Mouse (Mus musculus) thymus, postnatal 4 days (tissue): ENCODE results near the gene Psenen.

Experiments
- DNase-seq: peaks from one replicate; pipeline ENCODE4 v3.0.0; 2021

The Psenen gene

DNA sequence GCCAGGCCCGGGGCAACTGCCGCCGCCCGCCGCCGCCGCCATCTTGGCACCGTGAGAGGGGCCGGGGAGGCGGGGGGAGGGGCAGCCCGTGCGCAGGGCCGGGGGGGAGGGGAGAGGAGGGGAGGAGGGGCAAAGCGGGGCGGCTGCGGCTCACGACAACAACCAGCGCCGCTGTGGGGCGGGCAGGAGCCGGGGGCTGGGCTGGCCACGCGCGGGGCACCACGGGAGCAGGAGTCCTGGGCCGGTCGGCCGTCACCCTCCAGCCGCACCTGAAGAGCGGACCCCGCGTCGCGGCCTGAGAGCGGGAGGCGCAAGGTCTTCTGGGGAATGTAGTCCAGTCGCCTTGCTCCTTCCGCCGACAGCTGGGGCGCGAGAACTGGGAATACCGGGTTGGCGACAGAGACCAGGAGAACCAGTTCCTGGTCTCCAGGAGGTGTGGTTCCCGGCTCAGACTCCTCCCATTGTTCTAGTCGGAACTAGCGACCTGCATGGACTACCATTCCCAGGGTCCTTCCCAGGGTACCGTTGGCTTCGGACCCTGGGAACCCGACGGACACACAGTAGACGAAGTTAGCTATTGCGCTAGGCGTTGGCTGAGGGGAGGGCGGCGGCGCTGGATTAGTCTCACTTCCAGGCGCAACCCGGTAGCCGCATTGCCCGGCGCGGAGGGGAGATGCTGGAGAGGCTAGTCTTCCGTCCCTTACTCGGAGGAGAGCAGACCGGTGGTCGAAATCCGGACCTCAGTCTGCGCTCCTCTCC is 25.4 kb upstream of the Psenen start, which contains the start of gene Kmt2b:
Gene Kmt2b (minus strand): TSS at position 51 of the 759 bp plus-strand sequence.
- peak; percentile 90 for DNase-seq

DNA sequence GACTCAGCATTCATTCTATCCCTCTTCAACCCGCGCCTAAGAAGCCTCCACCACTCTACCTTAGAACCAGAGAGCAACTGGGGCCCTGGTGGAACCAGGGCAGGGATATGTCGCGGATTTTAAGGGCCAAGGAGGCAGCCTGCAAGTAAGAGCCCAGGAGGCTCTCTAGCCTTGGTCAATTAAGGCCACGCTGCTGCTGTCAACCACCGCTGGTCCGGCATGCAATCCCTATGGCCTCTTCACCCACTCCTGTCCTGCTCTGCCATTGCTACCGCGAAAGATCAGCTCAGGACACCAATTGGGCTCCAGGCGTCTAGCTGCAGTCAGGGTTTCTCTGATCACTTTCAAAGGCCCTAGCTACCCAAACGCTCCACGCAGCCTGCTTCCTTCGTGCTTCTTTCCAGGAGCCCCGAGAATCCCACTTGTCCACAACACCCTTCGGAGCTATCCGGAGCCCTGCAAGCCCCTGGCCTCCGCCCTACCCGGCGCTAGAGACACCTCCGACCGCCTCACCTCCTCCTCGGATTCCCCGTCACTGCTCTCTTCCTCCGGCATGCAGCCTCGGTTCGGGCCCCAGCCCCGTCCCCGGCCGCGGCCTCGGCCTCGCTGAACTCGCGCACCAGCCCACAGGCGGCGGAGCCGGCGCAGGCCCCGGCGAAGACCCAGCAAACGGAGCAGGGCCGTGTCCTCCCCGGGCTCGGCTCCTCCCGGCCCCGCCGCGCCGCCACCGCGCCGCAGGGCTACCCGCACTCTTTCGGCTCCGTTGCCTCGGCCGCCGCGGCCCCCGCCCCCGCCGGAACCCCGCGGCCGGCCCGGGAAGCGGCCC is 24.6 kb upstream of the Psenen start:
- DNase-seq, result peak; percentile 75

DNA sequence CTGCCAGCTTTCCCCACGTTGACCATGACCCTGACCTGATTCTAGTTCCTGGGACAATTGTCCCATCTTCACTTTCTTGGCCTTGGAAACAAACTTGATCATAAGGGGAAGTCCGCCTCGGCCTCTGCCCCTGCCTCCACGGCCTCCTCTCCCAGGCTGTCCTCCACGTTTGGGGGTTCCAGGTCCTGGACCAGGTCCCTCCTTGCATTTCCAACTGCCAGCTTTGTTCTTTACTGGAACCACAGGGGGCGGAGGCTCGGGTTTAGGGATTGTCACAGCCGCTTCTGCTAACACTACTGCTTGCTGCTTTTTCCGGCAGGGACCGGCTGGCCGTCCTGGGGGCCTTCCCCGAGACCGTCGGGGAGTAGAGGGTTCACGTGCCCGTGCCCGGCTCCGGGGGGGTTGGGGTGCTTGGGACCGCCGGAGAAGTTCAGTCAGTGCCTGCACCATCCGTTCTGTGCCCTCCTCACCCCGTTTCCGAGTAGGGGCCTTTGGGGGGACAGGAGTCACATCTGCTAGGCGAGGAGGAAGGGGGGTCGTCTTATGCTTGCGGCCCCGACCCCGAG is 23.1 kb upstream of the Psenen start:
- DNase-seq, result no peak

DNA sequence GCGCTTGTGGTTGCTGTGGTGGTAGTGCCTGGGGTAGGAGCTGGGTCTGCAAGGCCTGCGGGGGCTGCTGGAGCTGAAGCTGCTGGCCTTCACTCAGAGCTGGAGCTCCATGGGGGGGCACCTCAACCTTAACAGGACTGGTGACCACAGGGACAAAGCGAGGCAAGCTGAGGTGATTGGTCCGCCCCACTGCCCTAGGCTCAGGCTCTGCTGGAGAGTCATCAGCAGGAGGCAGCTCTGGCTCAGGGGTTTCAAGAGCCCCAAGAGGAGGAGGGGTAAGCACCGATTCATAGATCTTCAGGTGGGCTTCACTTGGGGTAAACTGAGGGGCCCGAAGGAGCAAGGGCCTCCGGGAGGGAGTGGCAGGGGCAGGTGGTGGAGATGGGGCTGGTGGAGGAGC is 21.7 kb upstream of the Psenen start:
- no peak for DNase-seq

DNA sequence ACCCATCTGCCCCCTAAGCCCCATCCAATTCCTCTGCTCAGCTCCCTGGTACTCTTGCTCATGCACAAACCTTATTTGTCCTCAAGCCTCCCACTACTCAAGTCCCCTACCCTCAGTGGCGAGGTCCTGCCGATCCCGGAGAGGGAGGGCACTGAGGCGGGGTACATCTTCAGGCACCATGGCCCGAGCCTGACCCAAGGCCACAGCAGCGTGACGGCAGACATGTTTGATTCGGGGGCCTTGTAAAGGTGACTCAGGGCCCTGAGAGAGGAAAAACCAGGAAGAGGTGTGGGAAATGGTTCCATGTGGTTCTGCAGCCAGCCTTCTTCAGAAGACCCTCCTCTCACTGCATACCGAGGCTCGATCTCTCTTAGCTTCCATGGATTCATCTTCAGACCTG is 20.9 kb upstream of the Psenen start:
- no peak for DNase-seq

DNA sequence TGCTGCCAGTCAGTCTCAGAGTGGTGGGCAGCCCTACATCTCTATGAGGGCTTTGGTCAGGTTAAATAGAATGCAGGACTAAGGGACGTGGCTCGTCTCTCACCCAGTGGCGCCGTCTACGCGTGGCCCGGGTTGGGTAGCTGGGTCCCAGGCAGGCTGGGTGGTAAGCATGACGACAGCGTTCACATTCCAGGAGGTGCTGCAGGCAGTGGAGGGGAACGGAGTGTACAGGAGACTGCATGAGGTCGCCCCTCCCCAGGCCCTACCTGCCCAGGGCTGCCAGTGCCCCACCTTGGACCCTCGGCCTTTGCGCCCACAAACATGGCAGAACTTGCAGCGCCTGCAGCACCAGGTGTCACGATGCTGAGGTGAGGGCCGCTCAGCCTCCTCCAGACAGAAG is 18.1 kb upstream of the Psenen start:
- no peak for DNase-seq

DNA sequence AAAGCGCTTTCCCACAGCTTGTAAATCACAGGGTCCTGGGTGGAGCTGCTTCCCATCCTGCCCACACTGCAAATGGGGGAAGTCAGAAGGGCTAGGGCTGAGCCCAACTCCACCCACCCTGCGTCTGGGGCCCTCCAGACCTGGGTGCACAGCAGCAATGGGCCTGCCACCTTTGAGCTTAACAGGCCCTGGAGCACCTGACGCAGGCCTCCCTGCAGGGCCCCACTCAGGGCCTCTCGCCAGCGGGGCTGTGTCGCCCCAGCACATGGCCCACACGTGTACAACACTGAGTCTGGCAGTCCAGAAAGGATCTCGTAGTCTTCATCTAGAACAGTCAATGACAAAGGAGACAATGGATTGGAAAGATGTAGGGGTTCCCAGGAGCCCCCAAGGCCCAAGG is 16.5 kb upstream of the Psenen start:
- no peak for DNase-seq

DNA sequence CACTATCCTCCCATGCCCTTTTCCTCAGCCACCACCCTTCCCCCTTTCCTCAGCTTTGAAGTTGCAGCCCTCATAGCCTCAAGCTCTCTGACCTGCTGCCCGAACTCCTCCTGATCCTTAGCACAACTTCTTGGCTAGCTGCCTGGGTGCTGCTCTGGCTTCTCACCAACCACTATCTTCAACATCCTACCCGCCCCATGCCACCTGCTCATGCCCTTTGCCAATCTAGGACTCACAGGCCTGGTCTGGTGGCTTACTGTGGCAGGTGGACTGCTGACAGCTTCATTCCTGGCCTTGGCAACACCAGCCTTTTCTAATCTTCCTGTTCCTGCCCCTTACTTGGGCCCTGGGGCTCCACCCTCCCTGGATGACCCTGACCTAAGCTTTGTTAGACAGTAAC is 9.5 kb upstream of the Psenen start:
- DNase-seq, result no peak

DNA sequence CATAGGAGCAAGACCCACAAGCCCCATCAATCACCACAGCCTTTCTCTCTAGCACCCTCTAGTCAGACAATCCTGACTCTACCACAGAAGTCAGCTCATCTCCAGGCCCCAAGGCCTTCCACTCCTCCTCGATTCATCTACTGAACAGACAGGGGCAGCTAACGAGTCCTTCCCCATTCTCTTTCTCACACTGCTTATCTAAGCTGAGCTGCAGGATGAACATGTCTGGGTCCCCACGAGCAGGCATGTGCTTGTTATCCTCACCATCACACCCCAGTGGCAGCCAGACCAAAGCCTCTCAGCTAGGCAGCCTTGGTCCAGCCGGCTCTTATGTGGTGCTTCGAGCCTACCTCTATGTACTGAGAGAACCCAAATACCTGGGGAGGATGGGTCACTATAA is 9.0 kb upstream of the Psenen start:
- no peak for DNase-seq

DNA sequence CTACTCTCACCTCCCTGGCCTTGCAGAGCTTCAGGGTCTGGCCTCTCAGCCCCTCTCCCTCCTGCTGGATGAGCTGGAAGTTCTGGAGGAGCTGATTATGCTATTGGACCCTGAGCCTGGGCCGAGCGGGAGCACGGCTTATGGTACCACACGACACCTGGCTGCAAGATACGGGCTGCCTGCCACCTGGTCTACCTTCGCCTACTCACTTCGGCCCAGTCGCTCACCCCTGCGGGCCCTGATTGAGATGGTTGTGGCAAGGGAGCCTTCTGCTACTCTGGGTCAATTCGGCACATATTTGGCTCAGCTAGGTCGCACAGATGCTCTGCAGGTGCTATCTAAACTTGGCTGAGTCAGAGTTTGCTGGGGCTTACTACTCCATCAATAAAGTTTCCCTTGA is 4.1 kb upstream of the Psenen start:
- no peak for DNase-seq

DNA sequence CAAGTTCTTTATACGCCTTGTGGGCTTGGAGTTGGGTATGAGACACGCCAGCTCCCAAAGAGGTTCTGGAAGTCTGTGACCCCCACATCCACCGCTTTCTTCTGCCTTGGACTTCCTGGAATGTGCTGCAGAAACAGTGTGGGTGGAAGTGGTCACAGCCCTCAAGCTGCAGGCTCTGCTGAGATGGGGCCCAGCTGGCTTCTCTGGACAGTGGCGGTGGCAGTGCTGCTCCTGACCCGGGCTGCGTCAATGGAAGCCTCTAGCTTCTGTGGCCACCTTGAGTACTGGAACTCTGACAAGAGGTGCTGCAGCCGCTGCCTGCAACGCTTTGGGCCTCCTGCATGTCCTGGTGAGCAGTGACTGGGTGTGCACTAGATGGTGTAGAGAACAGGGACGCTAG is 2.6 kb upstream of the Psenen start:
- no peak for DNase-seq

DNA sequence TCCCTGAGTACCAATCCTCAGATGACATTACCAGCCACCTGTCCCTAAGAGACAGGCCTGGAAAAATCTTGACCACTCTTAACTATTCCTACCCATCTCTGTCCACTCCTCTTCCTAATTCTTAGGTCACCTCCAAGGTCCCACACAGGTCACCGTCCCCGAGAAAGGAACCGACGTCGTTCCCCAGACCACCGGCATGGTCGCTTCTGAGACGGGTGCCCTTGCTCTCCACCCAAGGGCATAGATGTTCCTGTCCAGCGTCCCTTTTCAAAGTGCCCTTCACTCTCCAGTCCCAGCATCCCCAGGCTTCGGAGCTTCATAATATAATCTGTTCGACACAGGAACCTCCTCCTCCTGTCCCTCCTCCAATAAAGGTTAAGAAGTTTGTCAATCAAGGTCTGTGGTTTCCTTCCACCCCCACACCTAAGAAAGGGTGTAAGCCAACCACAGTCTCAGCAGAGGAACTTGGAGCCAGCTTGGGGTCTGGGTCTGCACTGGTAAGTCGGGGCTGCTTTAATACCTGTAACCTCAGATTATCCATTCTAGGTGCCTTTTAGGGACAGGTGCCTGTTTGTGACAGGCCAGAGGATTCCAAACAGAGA is 1.6 kb upstream of the Psenen start, which contains the start of gene Igflr1:
Gene Igflr1 (plus strand): TSS at position 458 of the 602 bp plus-strand sequence.
- no peak for DNase-seq

DNA sequence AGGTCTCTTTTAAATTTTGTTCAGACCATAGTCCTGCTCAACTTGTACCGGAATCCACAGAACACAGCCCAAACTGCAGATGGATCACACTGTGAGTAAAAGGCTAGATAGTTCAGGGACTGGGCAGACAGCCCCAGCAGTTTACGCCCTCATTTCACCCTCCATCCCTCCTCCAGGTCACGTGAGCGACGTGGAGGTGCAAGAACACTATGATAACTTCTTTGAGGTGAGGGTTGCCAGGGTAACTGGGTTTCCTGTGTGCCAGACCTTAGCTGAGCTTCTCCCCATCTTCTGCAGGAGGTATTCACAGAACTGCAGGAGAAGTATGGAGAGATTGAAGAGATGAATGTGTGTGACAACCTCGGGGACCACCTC is 466 bp upstream of the Psenen start:
- peak; percentile 55 for DNase-seq

DNA sequence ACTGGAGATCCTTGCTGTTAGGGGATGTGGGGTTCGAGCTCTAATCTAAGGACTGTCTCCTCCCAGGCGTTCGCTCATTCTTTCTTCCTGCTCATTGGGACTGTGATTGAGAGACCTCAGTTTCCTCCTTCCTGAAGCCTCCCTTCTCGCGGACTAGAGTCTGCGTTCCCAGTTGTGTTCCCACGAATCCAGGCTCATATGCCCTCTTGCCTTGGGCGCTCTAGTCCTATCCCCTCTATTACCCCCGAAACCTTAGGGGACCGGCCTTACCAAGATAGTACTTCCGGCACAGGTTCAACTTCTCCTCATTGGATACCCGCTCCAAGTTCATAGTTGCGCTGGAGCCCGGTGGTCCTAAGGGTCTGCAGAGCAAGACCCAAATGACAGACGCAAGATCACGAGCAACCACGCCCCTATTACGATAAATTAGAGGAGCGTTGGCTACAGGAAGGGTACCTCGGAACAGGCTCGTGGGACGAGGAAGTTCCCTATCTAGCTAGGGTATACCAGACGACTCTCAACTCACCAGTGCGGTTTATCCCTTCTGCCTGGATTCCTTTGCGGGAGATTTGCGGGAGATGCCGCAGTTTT is 806 bp downstream of the Psenen start:
- peak; percentile 45 for DNase-seq

DNA sequence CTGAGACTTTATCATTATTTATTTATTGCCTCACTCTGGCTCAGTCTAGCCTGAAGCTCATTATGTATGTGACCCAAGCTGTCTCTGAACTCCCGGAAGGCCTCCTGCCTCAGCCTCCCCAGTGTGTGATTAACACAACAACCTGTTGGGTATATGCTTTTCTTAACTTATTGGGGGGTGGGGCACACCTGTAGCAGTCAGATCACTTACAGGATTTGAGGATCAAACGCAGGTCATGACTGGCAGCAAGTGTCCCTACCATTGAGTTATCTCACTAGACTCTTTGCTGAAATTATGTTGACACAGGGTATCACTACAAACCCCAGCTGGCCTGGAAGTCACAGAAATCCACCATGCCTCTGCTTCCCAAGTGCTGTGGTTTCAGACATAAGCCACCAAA is 3.1 kb downstream of the Psenen start:
- no peak for DNase-seq

DNA sequence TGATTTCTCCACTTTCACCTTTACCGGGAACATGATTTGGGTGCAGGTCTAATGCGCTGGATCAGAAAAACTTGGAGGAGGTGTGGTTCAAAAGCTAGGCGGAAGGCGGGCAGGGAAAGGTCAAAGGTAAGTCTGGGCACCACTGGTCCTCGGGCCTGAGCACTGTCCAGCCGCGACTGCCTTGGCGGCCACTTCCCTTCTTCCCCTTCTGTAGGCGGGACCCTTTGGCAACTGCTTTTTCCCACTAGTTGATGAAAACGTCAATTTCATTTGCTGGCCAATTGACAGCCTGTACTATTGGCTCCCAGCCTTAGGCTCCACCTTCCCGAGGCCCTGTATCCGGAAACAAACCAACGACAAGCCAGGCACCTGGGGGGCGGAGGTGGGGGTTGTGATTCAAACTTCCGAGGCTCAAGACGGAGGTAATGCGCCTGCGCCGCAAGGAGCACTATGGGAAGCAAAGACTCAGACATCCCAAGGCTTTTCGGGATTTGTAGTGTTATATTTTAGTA is 3.9 kb downstream of the Psenen start, which contains the start of gene Lin37:
Gene Lin37 (minus strand): TSS at position 396 of the 512 bp plus-strand sequence.
- DNase-seq, result peak; percentile 92

DNA sequence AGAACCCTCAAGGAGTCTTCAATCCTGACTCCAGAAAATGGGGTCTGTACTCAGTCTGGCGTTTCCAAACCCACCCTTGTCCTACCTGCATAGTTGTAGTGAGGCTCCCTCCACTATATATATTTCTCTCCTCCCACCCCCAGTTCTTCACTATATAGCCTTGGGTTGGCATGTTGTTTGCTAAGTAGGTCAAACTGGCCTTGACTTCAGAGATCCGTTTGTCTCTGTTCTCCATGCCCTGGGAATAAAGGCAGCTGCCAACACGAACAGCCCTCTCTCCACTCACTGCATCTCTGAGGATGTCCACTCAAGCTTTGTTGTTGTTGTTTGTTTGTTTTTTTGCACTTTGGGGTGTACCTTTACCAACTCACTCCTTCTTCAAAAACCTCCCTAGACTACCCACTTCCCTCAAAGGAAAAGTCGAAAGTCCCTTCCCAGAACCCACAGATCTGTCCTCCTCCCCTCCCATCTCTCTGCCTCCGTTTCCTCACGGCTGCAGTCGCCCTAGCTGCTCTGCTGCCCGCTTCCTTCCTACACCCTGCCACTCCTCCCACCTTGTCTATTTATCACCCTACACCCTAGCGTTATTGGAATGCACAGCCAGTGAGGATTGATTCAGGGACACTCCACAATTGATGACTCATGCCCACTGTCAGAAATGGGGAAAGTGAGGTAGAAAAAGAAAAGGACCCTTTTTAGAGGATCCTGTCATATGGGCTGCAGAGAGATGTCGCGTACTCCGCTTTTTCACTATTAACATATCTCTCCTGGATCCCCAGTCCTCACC is 4.6 kb downstream of the Psenen start:
- no peak for DNase-seq

DNA sequence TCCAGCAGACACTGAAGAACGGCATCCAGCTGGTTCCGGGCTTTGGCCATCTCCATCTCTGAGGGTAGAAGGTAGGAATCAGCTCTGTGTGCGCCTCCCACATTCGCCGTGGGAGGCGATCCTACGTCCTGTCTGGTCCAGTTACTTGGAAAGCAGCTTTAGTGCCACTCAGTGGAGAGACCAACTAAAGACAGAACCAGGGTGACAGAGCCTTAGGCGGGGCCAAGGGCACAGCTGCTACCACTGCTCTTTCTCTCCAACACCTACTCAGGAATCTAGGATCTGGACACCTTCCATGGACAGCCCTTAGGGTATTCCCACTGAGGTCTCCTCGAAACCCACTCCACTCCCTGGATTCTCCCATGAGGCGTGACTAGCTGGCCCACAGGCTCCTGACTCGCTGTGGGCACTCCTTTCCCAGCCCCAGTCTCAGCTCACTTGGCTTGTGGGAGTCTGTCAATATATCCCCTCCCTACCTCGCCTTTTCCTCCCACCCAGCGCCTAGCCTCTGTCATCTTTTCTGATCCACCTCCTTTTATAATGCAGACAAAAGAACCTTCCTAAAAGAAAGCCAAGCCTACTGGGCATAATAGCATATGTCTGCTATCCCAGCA is 5.4 kb downstream of the Psenen start:
- DNase-seq, result no peak

DNA sequence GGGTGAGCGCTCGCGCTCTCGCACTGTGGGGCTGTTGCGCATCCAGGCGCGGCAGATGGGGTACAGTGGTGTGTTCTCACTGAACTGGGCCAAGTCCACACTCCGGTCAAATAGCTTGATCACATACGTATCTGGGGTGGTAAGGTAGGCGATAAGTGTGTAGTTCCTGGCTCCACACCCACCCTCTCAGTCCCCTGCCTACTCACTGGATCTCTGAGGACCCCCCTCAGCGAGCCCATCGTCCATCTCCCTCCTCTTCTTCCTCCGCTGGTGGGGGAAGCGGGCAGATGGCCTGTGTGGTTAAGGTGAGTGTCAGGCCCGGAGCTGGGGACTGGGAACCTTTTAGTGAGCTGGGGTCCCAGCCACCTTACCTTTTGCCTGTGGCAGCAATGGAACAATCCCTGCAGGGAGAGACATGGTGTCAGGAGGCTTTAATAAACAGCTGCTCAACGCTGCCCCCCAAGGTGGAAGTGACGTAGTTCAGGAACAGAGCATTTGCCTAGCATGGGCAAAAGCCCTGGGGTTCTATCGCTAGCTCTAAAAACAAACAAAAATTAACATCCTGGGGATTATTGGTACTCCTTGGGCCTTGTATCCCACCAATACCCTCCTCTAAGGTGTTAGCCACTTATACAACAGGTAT is 6.4 kb downstream of the Psenen start:
- peak; percentile 74 for DNase-seq

DNA sequence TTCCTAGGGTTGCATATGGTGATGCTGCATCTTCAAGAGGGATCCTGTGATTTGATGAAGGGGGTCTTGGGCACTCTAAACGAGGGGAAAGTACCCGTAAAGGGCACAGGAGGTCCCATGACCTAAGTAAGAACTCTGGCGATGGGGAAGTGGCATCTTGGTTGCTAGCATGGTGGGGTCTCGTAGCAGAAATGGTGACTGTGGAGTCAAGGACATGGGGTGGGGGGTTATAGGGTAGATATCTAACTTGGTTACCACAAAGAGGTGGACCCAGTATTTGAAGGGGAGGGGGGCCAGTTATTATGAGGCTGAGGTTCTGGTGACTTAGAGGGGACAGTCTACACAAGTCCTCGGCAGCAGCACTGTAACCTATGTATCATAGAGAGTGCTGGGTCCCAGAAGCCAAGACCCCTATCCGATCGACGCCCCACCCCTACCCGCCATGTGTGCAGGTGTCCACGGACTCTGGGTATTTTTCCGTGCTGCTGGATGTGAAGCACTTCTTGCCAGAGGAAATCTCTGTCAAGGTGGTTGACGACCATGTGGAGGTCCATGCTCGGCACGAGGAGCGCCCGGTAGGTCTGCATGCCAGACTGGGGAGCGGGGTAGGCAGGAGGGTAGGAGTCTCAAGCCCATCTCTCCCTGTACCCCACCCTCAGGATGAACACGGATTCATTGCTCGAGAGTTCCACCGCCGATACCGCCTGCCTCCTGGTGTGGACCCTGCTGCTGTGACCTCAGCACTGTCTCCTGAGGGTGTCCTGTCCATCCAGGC is 9.4 kb downstream of the Psenen start:
- no peak for DNase-seq
